Mouse (Mus musculus) heart, adult 2 months (tissue): ENCODE data around the gene Syde1. TPM values are rescaled to one million over a fixed set of nuclear protein-coding genes. Genes with fewer than 3 reads are reported as not detected.

Experiments
- DNase-seq, 2 experiments: peaks; one replicate each; pipeline ENCODE4 v3.0.0; 2021
- H3K27ac ChIP-seq: fragments of 200-600 bp; 2 replicates; pipeline ENCODE4 v1.8.1; 2022
- H3K27me3 ChIP-seq: fragments of 200-500 bp; 2 replicates; pipeline ENCODE4 v1.6.1; 2012; ENCODE audit warnings: mild to moderate bottlenecking, low read length, inconsistent platforms, mixed read lengths; ENCODE audit not compliant: control insufficient read depth, insufficient read depth
- H3K36me3 ChIP-seq: fragments of 200-500 bp; 2 replicates; pipeline ENCODE4 v1.6.1; 2012; ENCODE audit warnings: low read length, inconsistent platforms; ENCODE audit not compliant: control insufficient read depth, insufficient read depth
- H3K4me1 ChIP-seq: fragments of 200-500 bp; 2 replicates; pipeline ENCODE4 v1.6.1; 2011; ENCODE audit warnings: low read length; ENCODE audit not compliant: control insufficient read depth, insufficient read depth
- H3K4me3 ChIP-seq: fragments of 200-600 bp; 2 replicates; pipeline ENCODE4 v1.8.1; 2022
- H3K79me2 ChIP-seq: fragments of 200-500 bp; replicated peaks from 2 replicates; pipeline ENCODE4 v1.6.1; 2012; ENCODE audit warnings: mild to moderate bottlenecking, inconsistent platforms, low read length, moderate library complexity, mixed read lengths; ENCODE audit not compliant: control insufficient read depth, insufficient read depth
- H3K9ac ChIP-seq: fragments of 200-500 bp; 2 replicates; pipeline ENCODE4 v1.6.1; 2012; ENCODE audit warnings: low read depth, mild to moderate bottlenecking, control low read depth, inconsistent platforms, low read length, mixed read lengths
- CTCF ChIP-seq: fragments of 200-600 bp; IDR thresholded peaks from 2 replicates; pipeline ENCODE4 v1.8.1; 2022; ENCODE audit warnings: antibody characterized with exemption, mild to moderate bottlenecking, moderate library complexity
- EP300 ChIP-seq: fragments of 200-500 bp; IDR thresholded peaks from 2 replicates; pipeline ENCODE4 v1.6.1; 2011; ENCODE audit warnings: low read depth, low read length, control low read depth; ENCODE audit not compliant: insufficient read depth
- POLR2A ChIP-seq: fragments of 200-500 bp; IDR thresholded peaks from 2 replicates; pipeline ENCODE4 v1.6.1; 2011; ENCODE audit warnings: mild to moderate bottlenecking, low read depth, low read length, control low read depth; ENCODE audit not compliant: insufficient read depth
- WGBS: fragments of 180-500 bp; shearing (Covaris S2); methylation state at CpG from one replicate; pipeline ENCODE4 v1.1.7; 2018; 5-methylcytosine and 5-hydroxymethylcytosine counted together
- intact Hi-C: fragments of 180-260 bp; cut with DNase I; formaldehyde crosslinking; loops from one replicate; pipeline ENCODE4 v1.15.1; 2025
- polyA plus RNA-seq: library from polyadenylated mRNA; depleted of rRNA; stranded (reverse); fragments of >200 nt; gene quantifications from 2 replicates; pipeline ENCODE4 v1.2.3, GENCODE M21; 2012
- total RNA-seq, 2 experiments: library from RNA; stranded (reverse); gene quantifications; 2 replicates each; pipeline ENCODE4 v1.2.3; 2021

Syde1 gene
- total and polyA plus RNA-seq, 3 experiments = 12.3 to 17.4 (median 12.3) TPM

DNA sequence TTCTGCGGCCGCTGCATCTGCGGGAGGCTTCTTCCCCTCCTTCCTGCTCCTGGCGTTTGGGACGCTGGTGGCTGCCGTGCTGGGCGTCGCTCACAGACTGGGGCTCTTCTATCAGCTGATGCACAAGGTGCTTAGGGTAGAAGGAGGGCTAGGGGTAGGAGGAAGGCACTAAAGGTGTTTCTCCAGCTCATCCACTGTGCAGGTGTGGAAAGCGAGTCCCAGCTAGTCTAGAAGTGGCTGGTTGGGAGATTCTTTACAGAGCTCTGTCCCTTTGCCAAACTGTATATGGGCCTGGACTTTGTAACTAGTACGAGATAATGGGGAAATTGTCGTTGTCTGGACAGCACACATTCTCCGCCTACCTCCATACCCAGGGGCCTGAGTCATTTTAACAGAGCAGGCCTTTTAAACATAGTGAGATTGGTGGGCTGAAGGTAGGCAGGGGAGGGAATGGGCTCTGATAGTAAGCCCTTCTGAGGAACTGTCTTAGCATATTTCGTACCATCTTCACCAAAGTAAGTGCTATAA lies 16.6 kb downstream of the Syde1 start:
- Histone ChIP-seq H3K9ac (peak overlapping the region; percentile 58), H3K4me1 (peaks cover 3% of the 10 kb centered on the region), H3K27me3 (no peaks in the 10 kb centered on the region), H3K4me3 (peak overlapping the region; percentile 84), H3K36me3 (no peaks in the 10 kb centered on the region), H3K79me2 (no peaks in the 10 kb centered on the region), H3K27ac (peak overlapping the region; percentile 96)
- DNase-seq = no peak
- intact Hi-C loops = loop anchor here (1.0 to 10.0 kb wide), 2 partner anchors 16 to 150 kb away; partner anchors contain the start of genes Cstb and Syde1
- no peak for TF ChIP-seq CTCF
- 6% methylated on average over 13 of the region's 13 CpGs for WGBS

DNA sequence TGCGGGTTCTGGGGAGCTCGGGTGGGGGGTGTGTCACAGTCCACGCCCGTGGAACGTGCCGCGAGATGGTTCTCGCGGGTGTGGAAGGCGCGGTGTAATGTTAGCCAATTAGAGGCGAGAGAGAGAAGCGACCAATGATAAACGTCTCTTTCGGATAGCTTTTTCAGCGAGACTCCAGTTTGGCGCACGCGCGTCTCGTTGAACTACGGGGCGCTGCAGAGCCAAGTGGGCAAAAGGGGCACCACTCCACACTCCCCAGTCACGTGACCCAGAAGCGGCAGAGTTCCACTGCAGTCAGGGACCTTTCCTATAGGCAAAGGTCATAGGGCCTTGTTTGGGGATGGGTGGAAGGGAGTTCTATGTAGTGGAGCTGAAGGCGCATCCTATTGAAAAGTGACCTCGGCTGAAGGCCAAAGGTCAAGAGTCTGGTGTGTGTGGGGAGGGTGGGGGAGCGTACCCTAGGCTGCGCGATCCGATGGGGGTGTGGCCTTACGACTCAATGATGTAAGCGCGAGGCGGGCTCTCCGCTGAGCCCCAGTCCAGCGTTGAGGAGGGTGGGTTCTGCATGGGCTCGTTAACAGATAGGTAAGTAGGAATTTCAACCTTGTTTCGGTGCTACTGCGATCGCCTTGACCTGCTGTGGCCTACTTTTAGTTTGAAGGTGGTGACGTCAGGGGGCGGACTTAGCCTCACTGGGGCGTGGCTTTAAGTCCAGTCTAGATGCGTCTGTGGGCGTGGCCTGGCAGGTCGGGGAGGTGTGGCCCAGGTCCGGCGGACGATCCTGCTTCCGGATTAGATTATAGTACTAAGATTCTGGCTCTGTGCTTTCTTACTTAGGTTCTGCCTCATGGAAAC lies 17.3 kb downstream of the Syde1 start, which contains the start of gene Ilvbl:
TSS of gene Ilvbl (plus strand) at position 97 of the 855 bp plus-strand sequence.
- peak within 1 kb of the TSS; percentile 68 for H3K9ac ChIP-seq
- no peaks in the 10 kb centered on the region for H3K79me2 ChIP-seq
- peaks cover 3% of the 10 kb centered on the region for H3K4me1 ChIP-seq
- H3K27me3 ChIP-seq = no peaks in the 10 kb centered on the region
- DNase-seq = peak; percentile 94 to 95
- peak within 1 kb of the TSS; percentile 96 for H3K27ac ChIP-seq
- TF ChIP-seq POLR2A (peak; percentile 55), EP300 (0 out of 2 replicates have a peak, but pooled peaks have one; percentile 40), CTCF (0 out of 2 replicates have a peak, but pooled peaks have one; percentile 18)
- no peaks in the 10 kb centered on the region for H3K36me3 ChIP-seq
- peak within 1 kb of the TSS; percentile 84 for H3K4me3 ChIP-seq
- intact Hi-C loops = loop anchor here (1.0 to 10.0 kb wide), 2 partner anchors 17 to 150 kb away; partner anchors contain the start of genes Cstb and Syde1
- WGBS = under 1% methylated on average over 51 of the region's 51 CpGs

DNA sequence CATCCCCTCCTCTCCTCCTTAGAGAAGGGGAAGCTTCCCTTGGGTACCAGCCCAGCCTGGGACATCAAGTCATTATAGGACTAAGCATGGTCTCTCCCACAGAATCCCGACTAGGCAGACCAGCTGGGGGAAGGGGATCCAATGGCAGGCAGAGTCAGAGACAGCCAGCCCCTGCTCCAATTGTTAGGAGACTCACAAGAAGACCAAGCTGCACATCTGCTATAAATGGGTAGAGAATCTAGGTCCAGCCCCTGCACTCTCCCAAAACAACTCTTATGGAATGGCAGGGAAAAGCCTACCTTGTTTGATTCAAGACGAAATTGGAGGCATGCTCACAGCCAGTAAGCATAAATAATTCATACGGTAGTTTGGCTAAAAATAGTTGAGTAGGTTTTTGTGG lies 18.5 kb downstream of the Syde1 start:
- no peak overlapping the region for H3K27ac ChIP-seq
- WGBS = 63% methylated on average over 3 of the region's 3 CpGs
- intact Hi-C loops = loop anchor here (10.0 kb wide), 1 partner anchor 148 kb away; the partner anchor contains the start of gene Cstb

DNA sequence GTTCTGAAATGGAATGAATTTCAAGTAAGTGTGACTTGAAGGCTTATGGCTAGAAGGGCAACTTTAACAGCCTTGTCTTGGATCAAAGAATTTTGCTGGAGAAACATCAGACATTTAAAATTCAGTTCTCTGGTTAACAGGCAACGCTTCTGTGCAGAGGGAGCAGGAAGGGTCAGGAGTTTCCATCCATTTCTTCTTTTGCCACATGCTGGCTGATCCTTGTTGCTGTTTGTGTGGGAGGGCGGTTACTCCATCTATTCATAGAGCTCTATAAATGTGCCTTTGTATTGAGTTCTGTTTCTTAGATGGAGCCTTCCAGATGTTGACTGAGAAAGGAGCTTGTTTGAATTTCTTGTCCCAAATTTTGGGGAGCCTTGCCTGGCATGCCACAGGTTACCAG lies 20.9 kb downstream of the Syde1 start:
- H3K36me3 ChIP-seq = no peaks in the 10 kb centered on the region
- intact Hi-C loops = loop anchor here (10.0 kb wide), 1 partner anchor 146 kb away; the partner anchor contains the start of gene Cstb
- H3K4me1 ChIP-seq = peaks cover 3% of the 10 kb centered on the region
- no peak for DNase-seq
- no peak overlapping the region for H3K4me3 ChIP-seq
- H3K27ac ChIP-seq = no peak overlapping the region
- TF ChIP-seq CTCF = no peak
- H3K9ac ChIP-seq = no peak overlapping the region
- 38% methylated on average over 2 of the region's 2 CpGs for WGBS
- H3K27me3 ChIP-seq = no peaks in the 10 kb centered on the region
- H3K79me2 ChIP-seq = no peaks in the 10 kb centered on the region

More for the DNA sequence above, 18.5 kb downstream of the Syde1 start:
- Histone ChIP-seq H3K4me3 (no peak overlapping the region), H3K27me3 (no peaks in the 10 kb centered on the region), H3K4me1 (peaks cover 3% of the 10 kb centered on the region), H3K36me3 (no peaks in the 10 kb centered on the region), H3K9ac (no peak overlapping the region), H3K79me2 (no peaks in the 10 kb centered on the region)
- no peak for DNase-seq
- TF ChIP-seq CTCF = no peak
- no peak for TF ChIP-seq POLR2A
- TF ChIP-seq EP300 = no peak

DNA sequence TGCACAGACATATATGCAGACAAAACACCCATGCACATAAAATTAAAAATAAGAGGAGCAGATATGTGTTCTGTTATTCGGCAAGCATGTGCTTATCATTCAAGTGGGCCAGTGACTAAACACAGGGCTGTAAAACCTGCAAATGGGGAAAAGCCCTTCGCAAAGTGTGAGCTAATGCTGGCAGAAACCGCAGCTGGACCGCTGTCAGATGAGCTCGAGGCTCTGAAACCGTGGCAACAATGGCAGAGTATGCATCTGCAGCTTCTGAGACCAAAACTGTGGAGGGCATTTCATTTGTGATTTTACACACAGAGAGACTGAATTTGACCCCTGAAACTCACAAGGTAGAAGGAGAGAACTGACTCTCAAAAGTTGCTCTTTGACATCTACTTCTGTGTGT lies 21.3 kb downstream of the Syde1 start:
- no peaks in the 10 kb centered on the region for H3K27me3 ChIP-seq
- H3K9ac ChIP-seq = no peak overlapping the region
- H3K4me1 ChIP-seq = peaks cover 1% of the 10 kb centered on the region; the same call in 1 of the 2 replicates
- DNase-seq = no peak
- H3K36me3 ChIP-seq = no peaks in the 10 kb centered on the region
- no peak overlapping the region for H3K4me3 ChIP-seq
- H3K79me2 ChIP-seq = no peaks in the 10 kb centered on the region
- TF ChIP-seq EP300 = no peak
- no peak overlapping the region for H3K27ac ChIP-seq
- 56% methylated on average over 6 of the region's 6 CpGs for WGBS
- intact Hi-C loops = loop anchor here (10.0 kb wide), 1 partner anchor 146 kb away; the partner anchor contains the start of gene Cstb

DNA sequence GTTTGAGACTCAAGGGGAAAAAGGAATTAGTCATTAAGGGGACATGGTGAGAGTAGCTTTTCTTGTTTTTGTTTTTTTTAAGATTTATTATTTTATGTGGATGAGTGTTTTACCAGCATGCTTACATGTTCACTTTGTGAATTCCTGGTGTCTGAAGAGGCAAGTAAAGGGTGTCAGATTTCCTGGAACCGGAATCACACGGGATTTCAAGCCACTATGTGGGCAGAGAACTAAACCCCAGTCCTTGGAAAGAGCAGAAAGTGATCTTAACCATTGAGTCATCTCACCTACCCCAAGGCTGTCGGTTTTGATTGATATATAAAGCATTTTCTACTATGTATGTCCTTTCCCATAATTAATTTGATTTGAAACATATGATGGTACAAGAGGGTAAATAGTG lies 22.1 kb downstream of the Syde1 start:
- intact Hi-C loops = loop anchor here (10.0 kb wide), 1 partner anchor 145 kb away; the partner anchor contains the start of gene Cstb

More for the DNA sequence above, 22.1 kb downstream of the Syde1 start:
- Histone ChIP-seq H3K4me1 (no peaks in the 10 kb centered on the region), H3K79me2 (no peaks in the 10 kb centered on the region), H3K36me3 (no peaks in the 10 kb centered on the region), H3K27me3 (no peaks in the 10 kb centered on the region), H3K27ac (no peak overlapping the region), H3K4me3 (no peak overlapping the region), H3K9ac (no peak overlapping the region)
- DNase-seq = no peak
- WGBS = 50% methylated on average over 3 of the region's 3 CpGs
- TF ChIP-seq CTCF (no peak), POLR2A (no peak), EP300 (no peak)
